Mouse (Mus musculus) activated CD4-positive, CD25-positive, alpha-beta regulatory T cell, adult 9 weeks (primary cell): ENCODE measurements around the gene Chuk. TPM values are rescaled to one million over a fixed set of nuclear protein-coding genes. Genes with fewer than 3 reads are reported as not detected.

ENCODE experiments used
- polyA plus RNA-seq: library from polyadenylated mRNA; unstranded; fragments of 100-300 nt; shearing (Covaris generic); gene quantifications from one replicate; pipeline ENCODE4 v1.2.1, GENCODE M21; 2017

The Chuk gene
- polyA plus RNA-seq = 33.9 TPM

DNA sequence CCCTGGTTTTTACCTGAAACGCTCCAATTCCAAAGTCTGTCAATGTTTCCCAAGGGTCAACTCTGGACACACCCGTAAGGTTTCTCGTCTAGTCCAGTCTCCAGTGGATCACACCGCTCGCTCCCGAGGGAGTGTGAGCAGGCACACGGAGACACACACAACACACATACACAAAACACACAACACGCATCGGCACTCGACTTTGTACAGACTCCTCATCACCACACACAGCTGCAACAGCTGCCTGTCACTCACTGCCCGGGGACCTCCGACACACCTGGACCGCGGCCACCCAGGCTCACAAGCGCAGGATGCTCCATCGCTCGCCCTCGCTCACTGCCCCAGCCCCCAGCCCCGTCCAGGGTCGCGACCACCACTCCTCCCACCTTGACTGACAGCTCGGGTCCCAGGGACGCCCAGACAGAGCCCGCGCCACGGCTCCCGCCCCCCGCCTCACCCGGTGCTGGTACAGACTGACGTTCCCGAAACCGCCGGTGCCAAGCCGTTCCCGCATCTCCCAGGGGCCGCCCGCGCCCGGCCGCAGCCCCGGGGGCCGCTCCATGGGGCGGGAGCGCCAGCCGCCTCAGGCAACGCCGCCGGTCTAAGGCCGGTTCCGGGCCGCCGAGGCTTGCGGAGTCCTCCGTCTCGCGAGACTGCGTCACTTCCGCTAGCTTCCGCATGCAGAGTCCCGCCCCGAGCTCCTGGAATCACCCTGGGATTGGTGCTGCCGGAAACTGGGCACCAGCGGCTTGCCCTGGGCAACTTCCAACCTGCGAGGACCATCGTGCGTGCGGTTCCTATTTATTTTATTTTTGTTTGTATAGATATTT is at the start of gene Chuk:
Gene Chuk (minus strand): TSS at position 650 of the 830 bp plus-strand sequence.

DNA sequence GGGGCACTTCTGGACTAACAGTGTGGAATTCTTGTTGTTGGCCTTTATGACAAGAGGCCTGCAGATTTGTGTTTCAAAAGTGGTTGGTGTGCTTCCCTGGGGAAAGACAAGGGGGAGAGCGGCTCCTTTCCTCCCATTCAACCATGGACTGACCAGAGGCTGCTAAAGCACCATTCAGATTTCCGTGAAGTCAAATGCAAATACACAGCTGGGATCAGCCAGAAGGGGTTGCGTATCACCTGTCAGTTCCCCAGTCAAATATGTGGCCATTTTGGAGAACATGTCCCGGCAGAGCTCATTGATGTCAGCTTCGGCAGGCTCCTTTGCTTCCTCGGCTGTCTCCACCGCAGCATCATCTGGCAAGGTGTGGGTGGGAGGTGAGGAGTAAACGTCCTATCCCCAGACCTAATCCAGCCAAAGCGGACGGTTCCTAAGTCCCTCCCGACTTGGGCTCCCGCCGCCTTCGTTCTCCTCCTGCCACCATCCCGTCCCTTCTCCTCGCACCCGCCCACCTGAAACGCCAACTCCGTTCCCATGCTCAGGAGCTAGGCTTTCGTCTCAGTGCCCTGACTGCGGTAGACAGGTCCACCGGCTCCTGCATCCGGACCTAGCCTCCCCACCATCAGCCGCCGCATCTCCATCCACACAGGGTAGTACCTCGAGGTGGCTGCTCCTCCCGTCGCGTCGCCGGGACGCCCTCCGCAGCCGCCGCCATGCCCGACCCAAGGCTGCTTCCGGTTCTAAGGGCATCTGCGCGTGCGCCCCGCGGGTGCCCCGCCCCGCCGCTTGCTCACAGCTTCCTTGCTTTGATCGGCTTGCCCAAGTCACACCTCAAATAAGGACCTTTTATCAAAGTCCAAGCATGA is 38.7 kb upstream of the Chuk start, which contains the start of gene Bloc1s2:
Gene Bloc1s2 (minus strand): TSS at position 745 of the 866 bp plus-strand sequence.

DNA sequence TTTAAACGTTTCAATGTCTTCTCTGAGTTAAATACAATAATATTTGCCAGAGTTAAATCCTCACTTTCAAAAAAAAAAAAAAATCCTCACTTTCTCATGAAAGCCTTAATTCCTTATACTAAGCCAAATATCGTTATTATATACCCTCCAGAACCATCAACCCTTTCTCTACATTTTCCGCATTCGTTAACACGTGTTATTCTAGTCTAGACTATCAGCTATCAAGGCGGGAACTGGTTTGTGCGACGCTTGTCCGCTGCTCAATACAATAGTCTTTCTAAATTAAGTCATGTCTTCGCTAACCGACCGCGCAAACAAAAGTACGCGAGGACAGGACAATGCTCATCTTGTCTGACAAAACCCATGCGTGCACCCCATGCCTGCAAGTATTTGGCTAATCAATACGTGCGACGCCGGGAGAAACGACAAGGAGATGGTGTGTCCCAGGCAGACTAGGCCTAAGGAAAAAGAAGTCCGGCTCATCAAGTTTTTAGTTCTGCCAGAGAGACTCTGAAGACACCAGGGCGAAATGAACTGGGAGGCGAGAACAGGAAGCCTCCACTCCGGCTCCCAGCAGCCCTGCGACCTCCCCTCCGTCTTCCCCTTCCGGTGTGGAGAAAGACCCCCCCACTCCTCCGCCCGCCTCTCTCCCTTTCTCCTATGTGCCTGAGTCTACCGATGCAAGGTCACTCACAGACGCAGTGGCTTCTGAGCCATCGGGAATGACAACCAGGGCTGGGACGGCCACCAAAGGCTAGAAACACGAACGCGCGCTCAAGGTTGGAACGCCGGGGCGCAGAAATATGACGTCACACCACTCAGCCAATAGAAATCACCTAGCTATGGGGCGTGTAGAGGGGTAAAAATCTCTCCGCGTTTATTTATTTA is 28.0 kb upstream of the Chuk start, which contains the start of gene Cwf19l1:
Gene Cwf19l1 (minus strand): TSS at position 805 of the 888 bp plus-strand sequence.

DNA sequence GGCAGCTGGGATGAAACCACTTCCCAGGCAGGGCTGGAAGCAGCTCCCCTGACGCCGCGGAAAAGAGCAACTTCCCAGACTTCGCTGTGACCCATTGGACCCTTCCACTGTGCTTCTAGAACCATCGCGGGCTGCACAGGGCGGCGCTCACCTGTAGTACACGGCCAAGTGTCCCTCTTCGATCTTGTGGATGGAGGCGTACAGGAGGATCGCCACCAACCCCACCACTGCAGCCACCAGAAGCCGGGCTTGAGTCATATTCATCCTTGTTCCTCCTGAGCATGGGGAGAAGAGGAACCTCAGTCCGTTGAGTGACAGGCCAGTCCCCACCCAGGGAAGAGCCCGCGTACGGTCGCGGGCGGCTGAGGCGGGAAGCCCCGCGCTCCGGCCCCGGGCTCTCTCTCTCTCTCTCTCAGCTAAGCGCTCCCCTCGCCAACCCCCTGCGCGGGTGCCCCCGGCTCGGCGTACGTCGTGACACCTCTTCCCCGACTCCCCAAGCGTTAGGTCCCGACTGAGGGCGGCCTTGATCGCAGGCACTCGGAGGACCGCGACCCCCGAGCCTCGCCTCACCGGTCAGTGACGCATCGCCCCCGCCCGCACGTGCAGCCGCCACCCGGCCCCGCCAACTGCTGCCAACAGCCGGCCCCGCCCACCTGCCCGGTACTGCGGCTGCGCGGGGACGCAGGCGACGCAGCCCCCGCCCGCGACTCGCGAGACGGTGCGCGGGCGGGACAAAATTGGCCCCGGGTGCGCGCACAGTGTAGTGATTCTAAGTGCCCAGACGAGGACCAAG is 38.0 kb downstream of the Chuk start, which contains the start of gene Erlin1:
Gene Erlin1 (minus strand): TSS at position 665 of the 793 bp plus-strand sequence.

GRCm38 (mm10) chr19:44028972-44029371 is 78.3 kb downstream of the Chuk start, which contains the start of gene Cyp2c23:
TSS of gene Cyp2c23 (minus strand) at chr19:44029208.

Other genes starting within 250 kb of the Chuk start
- 7.9 TPM for gene Dnmbp, start 167.3 kb downstream of the Chuk start, polyA plus RNA-seq
- not detected for gene Cpn1, start 120.9 kb downstream of the Chuk start, polyA plus RNA-seq
- gene Cyp2c23, start 78.3 kb downstream of the Chuk start, polyA plus RNA-seq = not detected
- gene Erlin1, start 37.7 kb downstream of the Chuk start, polyA plus RNA-seq = 6.9 TPM
- 36.7 TPM for gene Cwf19l1, start 28.4 kb upstream of the Chuk start, polyA plus RNA-seq
- 136 TPM for gene Bloc1s2, start 39.0 kb upstream of the Chuk start, polyA plus RNA-seq
- not detected for gene Pkd2l1, start 85.0 kb upstream of the Chuk start, polyA plus RNA-seq
- not detected for gene Scd3, start 95.8 kb upstream of the Chuk start, polyA plus RNA-seq
- gene Scd2, start 186.2 kb upstream of the Chuk start, polyA plus RNA-seq = 100 TPM
- 0.39 TPM for gene Scd4, start 225.6 kb upstream of the Chuk start, polyA plus RNA-seq